ENCODE assay signal across 21 mouse cellular contexts in genomic region chr9:23689456-23689855, GRCm38 (mm10).
DNase-seq lines count a peak whose midpoint lies in the region; TF ChIP-seq lines count a peak whose summit lies in the region.
"Had no signal": no experiment of that assay in that cellular context is flagged by ENCODE, and none has a peak within 500 bp of the region (broad histone marks: within the 10 kb centered on the region; RNA-seq: fewer than 3 reads in every experiment).

No protein-coding gene starts in this region.

- no peak for TF ChIP-seq CTCF in layer of hippocampus, adult 2 months (conservative IDR thresholded peaks at IDR 0.05)

- intact Hi-C loops in left cerebral cortex, postnatal 14 days (cut with DNase I): no loop called here

- peak; percentile 60 for DNase-seq in 3134 (ENCODE audit: extremely low read depth, insufficient read length, low spot score)
- DNase-seq in 416B (ENCODE audit: low read depth): peak; percentile 8
- peak; percentile 63 for DNase-seq in NIH3T3 (ENCODE audit: low read depth)
- peak; percentile 62 for DNase-seq in fibroblast of lung, adult 2 months (ENCODE audit: low read depth)
- no peak for DNase-seq in layer of hippocampus, adult 2 months (ENCODE audit: low spot score in 2 of 2)
- DNase-seq in ovary, postnatal 36 days (ENCODE audit: low spot score): no peak
- DNase-seq in left cerebral cortex, postnatal 14 days (ENCODE audit: low spot score in 2 of 2): no peak
- no peak for DNase-seq in cerebellum, postnatal 14 days
- DNase-seq: adrenal gland, adult 2 months; adrenal gland, postnatal 10 days; adrenal gland, postnatal 25 days; cerebellum, adult 11-12 months; cerebellum, adult 2 months; cerebellum, adult 9-10 months; cerebellum, postnatal 10 days; cerebellum, postnatal 36 days; embryo, embryonic 11 days had no signal

- no peak overlapping the region for H3K4me3 ChIP-seq in layer of hippocampus, adult 2 months
- H3K4me3 ChIP-seq: embryonic facial prominence, embryonic 10.5 days; embryonic facial prominence, embryonic 12.5 days; forebrain, embryonic 10.5 days; forebrain, embryonic 12.5 days had no signal

- no peak overlapping the region for H3K27ac ChIP-seq in layer of hippocampus, adult 2 months
- H3K27ac ChIP-seq: embryonic facial prominence, embryonic 10.5 days; embryonic facial prominence, embryonic 12.5 days; forebrain, embryonic 10.5 days; forebrain, embryonic 12.5 days had no signal

Comparison
In these comparisons a context has a peak if more than half of its experiments do, and no peak if none do; other contexts are left out.
1. DNase-seq: peak in 3134 (single experiment), 416B (single experiment), NIH3T3 (single experiment) and fibroblast of lung, adult 2 months (single experiment); none in layer of hippocampus, adult 2 months (0 of 2), ovary, postnatal 36 days (single experiment), left cerebral cortex, postnatal 14 days (0 of 2) and cerebellum, postnatal 14 days (0 of 2).